ENCODE assay signal across 9 mouse cellular contexts in the genomic region with DNA sequence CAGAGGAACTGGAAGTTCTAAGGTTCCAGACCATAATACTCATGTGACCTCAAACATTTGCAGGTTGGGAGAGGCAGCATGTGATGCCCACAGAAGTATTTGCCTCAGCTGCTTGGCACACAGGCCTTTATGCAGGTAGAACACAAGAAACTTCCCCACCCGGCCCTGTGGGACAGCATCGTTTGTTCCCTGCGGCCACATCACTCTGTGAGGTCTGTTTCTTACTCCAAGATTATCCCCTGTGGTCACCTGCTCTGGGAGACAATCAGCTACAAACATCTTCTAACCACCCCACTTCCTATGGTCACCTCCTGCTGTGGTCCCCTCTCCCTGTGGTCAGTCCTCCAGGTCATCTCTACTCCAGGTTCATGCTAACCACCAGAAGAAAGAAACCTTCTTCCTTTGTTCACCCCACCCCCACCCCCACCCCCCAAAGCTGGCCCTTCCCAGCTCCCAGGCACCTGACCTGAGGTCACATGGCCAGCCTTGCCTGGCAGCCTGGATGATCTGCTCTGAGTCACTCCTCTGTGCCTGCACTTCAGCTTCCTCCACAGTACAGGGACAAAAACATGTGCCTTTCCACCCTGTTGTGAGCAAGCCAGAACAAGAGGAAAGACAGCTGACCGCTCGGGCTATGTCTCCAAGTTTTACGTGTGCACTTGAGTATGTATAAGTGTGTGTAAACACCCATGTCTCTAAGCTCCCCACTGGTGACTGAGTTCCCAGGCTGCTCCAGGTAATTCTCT. TPM values are rescaled to one million over a fixed set of nuclear protein-coding genes. Genes with fewer than 3 reads are reported as not detected.
DNase-seq lines count a peak whose midpoint lies in the region; ATAC-seq lines count a peak whose summit lies in the region.
"Had no signal": no experiment of that assay in that cellular context is flagged by ENCODE, and none has a peak within 500 bp of the region (broad histone marks: within the 10 kb centered on the region; RNA-seq: fewer than 3 reads in every experiment).

No protein-coding gene starts in this region.

- H3K27me3 ChIP-seq in embryonic facial prominence, embryonic 10.5 days (replicated peaks; ENCODE audit: low read depth, poor library complexity, severe bottlenecking): no peaks in the 10 kb centered on the region
- no peaks in the 10 kb centered on the region for H3K27me3 ChIP-seq in hindbrain, embryonic 14.5 days (ENCODE audit: control insufficient read depth, insufficient read depth, low read length)

- H3K4me2 ChIP-seq in hindbrain, embryonic 14.5 days (replicated peaks): no peak overlapping the region

- H3K9ac ChIP-seq in hindbrain, embryonic 14.5 days: no peak overlapping the region

- 76% methylated on average over 6 of the region's 6 CpGs for whole genome bisulfite sequencing in embryonic facial prominence, embryonic 10.5 days
- 92% methylated on average over 6 of the region's 6 CpGs for WGBS in hindbrain, embryonic 14.5 days

- H3K4me3 ChIP-seq in embryonic facial prominence, embryonic 10.5 days: no peak overlapping the region
- H3K4me3 ChIP-seq in hindbrain, embryonic 14.5 days (replicated peaks; ENCODE audit: low read length): no peak overlapping the region
- H3K4me3 ChIP-seq: erythroblast, embryonic 14.5 days had no signal

- DNase-seq in adrenal gland, adult 2 months: peak; percentile 79
- no peak for DNase-seq in adrenal gland, postnatal 4 days (ENCODE audit: low spot score in 2 of 2)
- DNase-seq in embryonic facial prominence, embryonic 10.5 days (ENCODE audit: low spot score): no peak
- peak; percentile 67 for DNase-seq in kidney, adult 11 months
- peak; percentile 89 for DNase-seq in lung, postnatal 25 days (ENCODE audit: low spot score)
- no peak for DNase-seq in left cerebral cortex, postnatal 10 days (ENCODE audit: extremely low spot score in 1 of 2, low spot score in 2 of 2)
- no peak for DNase-seq in frontal cortex, adult 2 months (ENCODE audit: extremely low spot score in 1 of 2, low spot score in 1 of 2)
- no peak for DNase-seq in hindbrain, embryonic 14.5 days (ENCODE audit: low spot score)

- 0 out of 2 replicates have a peak, but pooled peaks cover 5% of the 10 kb centered on the region for H3K36me3 ChIP-seq in embryonic facial prominence, embryonic 10.5 days (replicated peaks)
- no peaks in the 10 kb centered on the region for H3K36me3 ChIP-seq in hindbrain, embryonic 14.5 days (replicated peaks; ENCODE audit: control insufficient read depth, insufficient read depth)

- H3K9me3 ChIP-seq in embryonic facial prominence, embryonic 10.5 days: peaks cover 12% of the 10 kb centered on the region; the same call in 1 of the 2 replicates
- H3K9me3 ChIP-seq in hindbrain, embryonic 14.5 days (ENCODE audit: control insufficient read depth, low read length): no peaks in the 10 kb centered on the region

- peaks cover 57% of the 10 kb centered on the region for H3K4me1 ChIP-seq in embryonic facial prominence, embryonic 10.5 days
- H3K4me1 ChIP-seq in hindbrain, embryonic 14.5 days (replicated peaks; ENCODE audit: control insufficient read depth, insufficient read depth, low read length): 0 out of 2 replicates have a peak, but pooled peaks cover 3% of the 10 kb centered on the region

- intact Hi-C loops in left cerebral cortex, postnatal 10 days (cut with DNase I): no loop called here

- no peak for ATAC-seq in hindbrain, embryonic 14.5 days (ENCODE audit: low FRiP score)

- H3K27ac ChIP-seq in embryonic facial prominence, embryonic 10.5 days (replicated peaks): peak overlapping the region; percentile 78
- H3K27ac ChIP-seq in hindbrain, embryonic 14.5 days: no peak overlapping the region

RNA-seq across cellular contexts. Expression of a gene that starts 21.1 kb away (rescaled TPM):
- 10 to 100 TPM; 60.5 to 77.1 TPM for total RNA-seq in adrenal gland, adult 2 months (2021)
- 23.4 and 48.1 TPM in 2 replicates for polyA plus RNA-seq in adrenal gland, adult 2 months (2012; rRNA removed)
- 10 to 100 TPM; 27.1 to 28.0 TPM for total RNA-seq in adrenal gland, postnatal 4 days (2021)
- polyA plus RNA-seq in embryonic facial prominence, embryonic 10.5 days (2016; fragmentation: Nextera tagmentation; extraction: Ambion mirVana): 12.7 and 15.5 TPM in 2 replicates
- 10 to 100 TPM; 22.2 to 22.8 TPM for total RNA-seq in left cerebral cortex, postnatal 10 days (2021)
- polyA plus RNA-seq in frontal cortex, adult 2 months (2012; rRNA removed): 14.1 and 18.7 TPM in 2 replicates
- 17.0 and 20.5 TPM in 2 replicates for polyA plus RNA-seq in hindbrain, embryonic 14.5 days (2014; fragmentation: Nextera tagmentation; extraction: Ambion mirVana)

Comparison
In these comparisons a context has a peak if more than half of its experiments do, and no peak if none do; other contexts are left out.
1. DNase-seq: peak in adrenal gland, adult 2 months (single experiment), kidney, adult 11 months (single experiment) and lung, postnatal 25 days (single experiment); none in adrenal gland, postnatal 4 days (0 of 2), embryonic facial prominence, embryonic 10.5 days (single experiment), left cerebral cortex, postnatal 10 days (0 of 2), frontal cortex, adult 2 months (0 of 2) and hindbrain, embryonic 14.5 days (single experiment).